Mouse (Mus musculus) E14TG2a.4 (cell line): ENCODE results near the gene Emilin2.

Experiments used
- CTCF ChIP-seq: conservative IDR thresholded peaks from 2 replicates; pipeline ENCODE4 v1.5.1; 2014; ENCODE audit warnings: low read length
- NANOG ChIP-seq: IDR thresholded peaks from 2 replicates; pipeline ENCODE4 v1.6.1; 2014; ENCODE audit warnings: borderline replicate concordance, low read length, mixed read lengths

DNA sequence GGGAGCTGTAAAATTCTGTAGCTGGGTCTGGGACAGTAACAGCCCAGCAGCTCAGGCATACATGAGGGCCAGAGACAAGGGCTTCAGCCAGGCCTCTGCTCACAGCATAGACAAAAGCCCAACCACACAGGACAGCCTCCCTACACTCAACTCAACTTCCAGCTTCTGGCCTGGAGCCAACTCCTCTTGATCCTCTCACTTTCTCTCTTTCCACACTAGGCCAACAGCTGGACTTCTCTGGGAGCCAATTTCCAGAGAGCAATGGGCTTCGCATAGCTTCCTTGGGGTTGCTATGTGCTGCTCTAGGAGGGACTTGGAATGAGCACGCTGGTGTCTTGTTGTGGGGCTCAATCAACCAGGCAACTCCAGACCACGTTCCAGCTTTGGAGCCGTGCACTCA is 28.5 kb downstream of the Emilin2 start:
- TF ChIP-seq CTCF: no peak
- no peak for TF ChIP-seq NANOG
